Mouse (Mus musculus) MEL (cell line): ENCODE results near the gene Pga5.

ENCODE experiments used
- CTCF ChIP-seq, 3 experiments: IDR thresholded peaks in 2 of 3; conservative IDR thresholded peaks in 1 of 3; 2 replicates each; pipeline ENCODE4 v1.5.1; 2011 to 2012; ENCODE audit warnings: low read length in 3 of 3, low read depth in 2 of 3, mild to moderate bottlenecking in 2 of 3, improper control_type of control experiment in 1 of 3, inconsistent platforms in 1 of 3, mixed read lengths in 1 of 3, moderate library complexity in 1 of 3; ENCODE audit not compliant: control insufficient read depth in 1 of 3, insufficient read depth in 1 of 3, poor library complexity in 1 of 3, severe bottlenecking in 1 of 3
- MAX ChIP-seq: IDR thresholded peaks from 2 replicates; pipeline ENCODE4 v1.6.1; 2011; ENCODE audit warnings: low read length, improper control_type of control experiment
- POLR2A ChIP-seq, 2 experiments: IDR thresholded peaks; 2 replicates each; pipeline ENCODE4 v1.6.1; 2011 to 2012; ENCODE audit warnings: low read length in 2 of 2, mild to moderate bottlenecking in 2 of 2, control low read depth in 1 of 2, improper control_type of control experiment in 1 of 2, low read depth in 1 of 2, moderate library complexity in 1 of 2; ENCODE audit not compliant: control insufficient read depth in 1 of 2, insufficient read depth in 1 of 2, poor library complexity in 1 of 2
- SMC3 ChIP-seq: IDR thresholded peaks from 2 replicates; pipeline ENCODE4 v1.6.1; 2011; ENCODE audit warnings: low read depth, low read length, improper control_type of control experiment
- USF2 ChIP-seq, 2 experiments: IDR thresholded peaks; 2 replicates each; pipeline ENCODE4 v1.6.1; 2011 to 2012; ENCODE audit warnings: improper control_type of control experiment in 2 of 2, low read length in 2 of 2, borderline replicate concordance in 1 of 2, inconsistent platforms in 1 of 2, low read depth in 1 of 2, mild to moderate bottlenecking in 1 of 2; ENCODE audit not compliant: insufficient read depth in 1 of 2

DNA sequence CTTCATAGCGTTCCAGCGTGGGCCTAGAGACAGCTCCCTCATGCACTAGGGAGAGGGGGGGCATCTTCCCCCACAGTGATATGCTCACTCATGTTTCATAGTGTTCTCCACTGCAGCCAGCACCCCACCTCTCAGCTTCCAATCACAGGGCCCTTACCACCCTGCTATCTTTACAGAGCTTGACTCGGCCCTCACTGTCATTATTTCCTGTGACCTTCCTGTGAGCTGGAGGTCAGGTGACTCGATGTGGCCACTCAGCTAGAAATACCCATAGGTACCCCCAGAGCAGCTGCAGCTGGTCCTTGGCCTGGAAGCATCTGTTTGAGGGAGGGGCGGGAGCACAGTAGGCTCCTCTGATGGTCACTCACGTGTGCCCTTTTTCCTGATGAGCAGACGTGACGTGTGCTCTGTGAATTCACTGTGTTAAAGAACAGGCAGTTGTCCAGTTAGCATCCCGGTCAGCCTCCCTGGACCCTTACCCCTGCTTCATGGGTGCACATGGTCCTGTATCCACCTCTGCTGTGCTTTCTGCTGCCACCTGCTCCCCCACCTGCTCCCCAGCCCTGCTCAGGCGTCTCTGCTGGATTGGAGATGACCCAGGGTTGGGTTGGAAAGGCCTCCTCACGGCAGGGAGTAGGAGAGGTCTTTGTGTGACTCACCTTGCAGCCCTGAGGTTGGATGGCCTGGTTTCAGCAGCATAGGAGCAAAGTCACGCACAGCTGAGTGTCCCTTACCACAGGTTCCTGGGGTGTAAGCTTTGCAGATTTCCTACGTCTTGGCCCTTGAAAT, 29.4 kb upstream of the Pga5 start:
- TF ChIP-seq USF2 (IDR thresholded peaks at IDR 0.05; ENCODE audit: borderline replicate concordance in 1 of 2, insufficient read depth in 1 of 2, low read depth in 1 of 2, low read length in 2 of 2) (no peak), SMC3 (no peak), CTCF (IDR thresholded peaks at IDR 0.05 in 2 of 3, conservative IDR thresholded peaks at IDR 0.05 in 1 of 3; ENCODE audit: control insufficient read depth in 1 of 3, insufficient read depth in 1 of 3, low read depth in 2 of 3, low read length in 3 of 3, poor library complexity in 1 of 3, severe bottlenecking in 1 of 3) (no peak), POLR2A (IDR thresholded peaks at IDR 0.05; ENCODE audit: control insufficient read depth in 1 of 2, insufficient read depth in 1 of 2, low read depth in 1 of 2, low read length in 2 of 2, poor library complexity in 1 of 2) (no peak), MAX (no peak)
